Mouse (Mus musculus) midbrain, postnatal 0 days (tissue): ENCODE measurements at regions not wholly inside any gene's neighbourhood (a gene's known extent, or its start where the extent isn't known, plus 50 kb on each side); places are given as distances from the start of the nearest gene placed in this dataset.

Experiments used
- ATAC-seq: fragments of 200-750 bp; cut with Nextera tagmentation; 2 replicates; pipeline ENCODE4 v1.8.0; 2017; ENCODE audit warnings: moderate number of reproducible peaks, mild to moderate bottlenecking, moderate TSS enrichment, moderate library complexity; ENCODE audit not compliant: low FRiP score
- DNase-seq: peaks from one replicate; pipeline ENCODE4 v3.0.0-alpha.2; 2015; ENCODE audit warnings: low spot score
- H3K27ac ChIP-seq: fragments of 300-500 bp; sonication (generic); 2 replicates; pipeline ENCODE4 v1.5.1; 2014; ENCODE audit warnings: low read depth, mild to moderate bottlenecking, low read length, mixed read lengths
- H3K27me3 ChIP-seq: fragments of 300-500 bp; sonication (generic); 2 replicates; pipeline ENCODE4 v1.6.1; 2014; ENCODE audit warnings: low read length, control low read depth, mixed read lengths; ENCODE audit not compliant: insufficient read depth
- H3K36me3 ChIP-seq: fragments of 300-500 bp; sonication (generic); 2 replicates; pipeline ENCODE4 v1.6.1; 2014; ENCODE audit warnings: low read length, control low read depth, mixed read lengths; ENCODE audit not compliant: insufficient read depth
- H3K4me1 ChIP-seq: fragments of 300-500 bp; sonication (generic); 2 replicates; pipeline ENCODE4 v1.6.1; 2014; ENCODE audit warnings: mild to moderate bottlenecking, control low read depth, antibody characterized with exemption, low read length, mixed read lengths; ENCODE audit not compliant: insufficient read depth
- H3K4me2 ChIP-seq: fragments of 300-500 bp; sonication (generic); 2 replicates; pipeline ENCODE4 v1.6.1; 2014; ENCODE audit warnings: low read depth, mild to moderate bottlenecking, low read length, mixed read lengths; ENCODE audit not compliant: poor library complexity, severe bottlenecking
- H3K4me3 ChIP-seq: fragments of 300-500 bp; sonication (generic); 2 replicates; pipeline ENCODE4 v1.5.1; 2014; ENCODE audit warnings: low read depth, mild to moderate bottlenecking, low read length, moderate library complexity
- H3K9ac ChIP-seq: fragments of 300-500 bp; sonication (generic); replicated peaks from 2 replicates; pipeline ENCODE4 v1.6.1; 2014; ENCODE audit warnings: mild to moderate bottlenecking, low read length, moderate library complexity, mixed read lengths; ENCODE audit not compliant: poor library complexity, severe bottlenecking
- H3K9me3 ChIP-seq: fragments of 300-500 bp; sonication (generic); 2 replicates; pipeline ENCODE4 v1.6.1; 2016; ENCODE audit warnings: low read length, control low read depth
- CTCF ChIP-seq: IDR thresholded peaks from 2 replicates; pipeline ENCODE4 v1.5.1; 2016; ENCODE audit warnings: antibody characterized with exemption, mild to moderate bottlenecking
- WGBS: fragments of 180-500 bp; shearing (Covaris S2); extraction: QIAGEN DNeasy Blood & Tissue Kit; methylation state at CpG from one replicate; pipeline ENCODE4 v1.1.7; 2014; 5-methylcytosine and 5-hydroxymethylcytosine counted together

- no peak overlapping the region for H3K9ac ChIP-seq
Measured at GRCm38 (mm10) chr8:126140998-126141397, 146.0 kb downstream of the Kcnk1 start.

GRCm38 (mm10) chr8:126151527-126151926, 146.8 kb upstream of the Slc35f3 start:
- Histone ChIP-seq H3K27ac (no peak overlapping the region), H3K36me3 (no peaks in the 10 kb centered on the region), H3K4me1 (no peaks in the 10 kb centered on the region), H3K9me3 (no peaks in the 10 kb centered on the region), H3K4me3 (no peak overlapping the region), H3K9ac (no peak overlapping the region), H3K27me3 (no peaks in the 10 kb centered on the region), H3K4me2 (no peak overlapping the region)
- WGBS = 87% methylated on average over 4 of the region's 4 CpGs
- TF ChIP-seq CTCF = no peak
- no peak for ATAC-seq
- DNase-seq = no peak

More at GRCm38 (mm10) chr8:126140998-126141397, 146.0 kb downstream of the Kcnk1 start:
- H3K4me1 ChIP-seq = no peaks in the 10 kb centered on the region
- 0 out of 2 replicates have a peak, but pooled peaks cover 10% of the 10 kb centered on the region for H3K27me3 ChIP-seq
- no peak for TF ChIP-seq CTCF
- no peak for DNase-seq
- no peaks in the 10 kb centered on the region for H3K9me3 ChIP-seq
- H3K36me3 ChIP-seq = no peaks in the 10 kb centered on the region
- no peak for ATAC-seq
- WGBS = 76% methylated on average over 6 of the region's 6 CpGs
- H3K4me3 ChIP-seq = no peak overlapping the region
- H3K27ac ChIP-seq = no peak overlapping the region
- H3K4me2 ChIP-seq = no peak overlapping the region

GRCm38 (mm10) chr8:126153955-126154354, 144.4 kb upstream of the Slc35f3 start:
- no peak for TF ChIP-seq CTCF
- Histone ChIP-seq H3K4me1 (no peaks in the 10 kb centered on the region), H3K27ac (no peak overlapping the region), H3K36me3 (no peaks in the 10 kb centered on the region), H3K4me2 (no peak overlapping the region), H3K4me3 (no peak overlapping the region), H3K9ac (no peak overlapping the region), H3K9me3 (no peaks in the 10 kb centered on the region), H3K27me3 (no peaks in the 10 kb centered on the region)
- WGBS = 74% methylated on average over 1 of the region's 1 CpGs
- DNase-seq = no peak
- ATAC-seq = no peak

- no peaks in the 10 kb centered on the region for H3K9me3 ChIP-seq
- H3K27ac ChIP-seq = no peak overlapping the region
- H3K4me3 ChIP-seq = no peak overlapping the region
- no peak for ATAC-seq
- H3K27me3 ChIP-seq = no peaks in the 10 kb centered on the region
- H3K4me1 ChIP-seq = peaks cover 4% of the 10 kb centered on the region; the same call in 1 of the 2 replicates
- peak; percentile 52; the same call in 1 of the 2 replicates for TF ChIP-seq CTCF
- H3K4me2 ChIP-seq = no peak overlapping the region
- DNase-seq = peak; percentile 48
- no peak overlapping the region for H3K9ac ChIP-seq
- WGBS = 69% methylated on average over 8 of the region's 8 CpGs
- H3K36me3 ChIP-seq = no peaks in the 10 kb centered on the region
Measured at GRCm38 (mm10) chr8:126157452-126158185, 140.7 kb upstream of the Slc35f3 start.

- H3K9me3 ChIP-seq = no peaks in the 10 kb centered on the region
- peaks cover 8% of the 10 kb centered on the region; the same call in 1 of the 2 replicates for H3K4me1 ChIP-seq
- no peak overlapping the region for H3K4me3 ChIP-seq
- no peak overlapping the region for H3K27ac ChIP-seq
- ATAC-seq = no peak
- WGBS = 93% methylated on average over 4 of the region's 4 CpGs
- H3K27me3 ChIP-seq = no peaks in the 10 kb centered on the region
- no peak for TF ChIP-seq CTCF
- H3K36me3 ChIP-seq = no peaks in the 10 kb centered on the region
- DNase-seq = no peak
- no peak overlapping the region for H3K4me2 ChIP-seq
- no peak overlapping the region for H3K9ac ChIP-seq
Measured at GRCm38 (mm10) chr8:126159485-126159884, 138.9 kb upstream of the Slc35f3 start.

- H3K36me3 ChIP-seq = no peaks in the 10 kb centered on the region
- H3K4me3 ChIP-seq = no peak overlapping the region
- peaks cover 8% of the 10 kb centered on the region; the same call in 1 of the 2 replicates for H3K4me1 ChIP-seq
- H3K27ac ChIP-seq = no peak overlapping the region
- H3K27me3 ChIP-seq = no peaks in the 10 kb centered on the region
- ATAC-seq (no peak), DNase-seq (no peak)
- no peaks in the 10 kb centered on the region for H3K9me3 ChIP-seq
- H3K4me2 ChIP-seq = no peak overlapping the region
- 35% methylated on average over 9 of the region's 9 CpGs for WGBS
- no peak for TF ChIP-seq CTCF
- H3K9ac ChIP-seq = no peak overlapping the region
Measured at GRCm38 (mm10) chr8:126160356-126160975, 137.9 kb upstream of the Slc35f3 start.
